In the genomic region with DNA sequence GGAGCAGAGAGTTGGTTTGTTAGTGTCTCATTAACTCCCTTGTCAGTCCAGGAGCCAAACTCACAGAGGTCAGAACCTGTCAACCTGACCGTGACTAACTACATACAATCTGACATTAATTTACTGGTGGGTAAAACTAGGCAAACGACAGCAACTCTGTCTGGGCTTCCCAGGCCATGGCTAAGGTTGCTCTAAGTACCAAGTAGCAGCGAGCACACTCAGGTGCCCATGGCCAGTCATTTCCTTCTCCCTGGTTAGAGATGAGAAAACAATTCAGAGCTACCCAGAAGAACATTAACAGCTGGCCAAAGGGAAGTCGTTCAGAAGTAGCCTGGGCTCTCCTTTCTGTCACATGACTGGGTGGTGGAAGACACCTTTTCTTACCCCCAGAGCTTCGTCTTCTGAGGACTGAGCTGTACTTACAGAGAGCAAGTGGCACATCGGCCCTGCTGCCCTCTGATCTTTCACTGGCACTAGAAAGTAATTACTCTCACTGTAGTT, we compare ENCODE assay signal across 8 mouse cellular contexts. TPM values are rescaled to one million over a fixed set of nuclear protein-coding genes. Genes with fewer than 3 reads are reported as not detected.
DNase-seq lines count a peak whose midpoint lies in the region; ATAC-seq and TF ChIP-seq lines count a peak whose summit lies in the region.

No protein-coding gene starts in this region.

- H3K4me3 ChIP-seq in erythroblast, embryonic 14.5 days (replicated peaks) = peak overlapping the region; percentile 89
- peak overlapping the region; percentile 91 for H3K4me3 ChIP-seq in brown adipose tissue, adult 24 weeks (ENCODE audit: insufficient read depth, low read depth, low read length)
- peak overlapping the region; percentile 96 for H3K4me3 ChIP-seq in intestine, embryonic 15.5 days (replicated peaks)
- H3K4me3 ChIP-seq in liver, postnatal 0 days (ENCODE audit: low read depth, low read length) = peak overlapping the region; percentile 88

- DNase-seq in liver, postnatal 0 days = no peak
- DNase-seq in yolk sac, embryonic 10.5 days (ENCODE audit: low spot score) = no peak
- no peak for DNase-seq in right cerebral cortex, adult 18-20 months
- DNase-seq in right cerebral cortex, postnatal 14 days = no peak

- H3K27ac ChIP-seq in brown adipose tissue, adult 24 weeks (replicated peaks; ENCODE audit: low read depth, low read length) = peak overlapping the region; percentile 32; the same call in 1 of the 2 replicates
- no peak overlapping the region for H3K27ac ChIP-seq in intestine, embryonic 15.5 days
- H3K27ac ChIP-seq in liver, postnatal 0 days (ENCODE audit: low read depth) = peak overlapping the region; percentile 99

- 19% methylated on average over 6 of the region's 6 CpGs for WGBS in intestine, embryonic 15.5 days
- 25% methylated on average over 6 of the region's 6 CpGs for WGBS in liver, postnatal 0 days (ENCODE audit: insufficient replicate concordance)

- peaks cover 88% of the 10 kb centered on the region for H3K4me1 ChIP-seq in erythroblast, embryonic 14.5 days (ENCODE audit: control insufficient read depth)
- H3K4me1 ChIP-seq in brown adipose tissue, adult 24 weeks (ENCODE audit: control insufficient read depth, insufficient read depth, insufficient read length, low read length) = peaks cover 34% of the 10 kb centered on the region
- H3K4me1 ChIP-seq in intestine, embryonic 15.5 days (replicated peaks) = peaks cover 43% of the 10 kb centered on the region
- peaks cover 65% of the 10 kb centered on the region for H3K4me1 ChIP-seq in liver, postnatal 0 days (ENCODE audit: insufficient read depth)

- no peak for TF ChIP-seq CTCF in liver, postnatal 0 days (IDR thresholded peaks at IDR 0.05; ENCODE audit: low read depth)

- peak overlapping the region; percentile 75 for H3K4me2 ChIP-seq in intestine, embryonic 15.5 days (replicated peaks)
- H3K4me2 ChIP-seq in liver, postnatal 0 days (ENCODE audit: low read depth, low read length) = peak overlapping the region; percentile 92

- no peaks in the 10 kb centered on the region for H3K9me3 ChIP-seq in erythroblast, embryonic 14.5 days (ENCODE audit: control insufficient read depth, low read length)
- no peaks in the 10 kb centered on the region for H3K9me3 ChIP-seq in intestine, embryonic 15.5 days
- H3K9me3 ChIP-seq in liver, postnatal 0 days (ENCODE audit: low read length) = no peaks in the 10 kb centered on the region

- peaks cover 52% of the 10 kb centered on the region for H3K36me3 ChIP-seq in erythroblast, embryonic 14.5 days (ENCODE audit: control insufficient read depth)
- no peaks in the 10 kb centered on the region for H3K36me3 ChIP-seq in intestine, embryonic 15.5 days
- H3K36me3 ChIP-seq in liver, postnatal 0 days (replicated peaks; ENCODE audit: insufficient read depth, low read length) = peaks cover 3% of the 10 kb centered on the region; the same call in 1 of the 2 replicates

- H3K27me3 ChIP-seq in erythroblast, embryonic 14.5 days (ENCODE audit: control insufficient read depth) = no peaks in the 10 kb centered on the region
- no peaks in the 10 kb centered on the region for H3K27me3 ChIP-seq in intestine, embryonic 15.5 days (replicated peaks)
- no peaks in the 10 kb centered on the region for H3K27me3 ChIP-seq in liver, postnatal 0 days (ENCODE audit: insufficient read depth, low read length)

- no peak for ATAC-seq in erythroblast, adult 5-6 weeks (replicated peaks; ENCODE audit: low FRiP score, poor library complexity, severe bottlenecking)
- ATAC-seq in intestine, embryonic 15.5 days = no peak
- ATAC-seq in liver, postnatal 0 days = no peak

- no peak for TF ChIP-seq EP300 in liver, postnatal 0 days (IDR thresholded peaks at IDR 0.05; ENCODE audit: low read depth)

- H3K9ac ChIP-seq in intestine, embryonic 15.5 days = peak overlapping the region; percentile 91
- peak overlapping the region; percentile 98 for H3K9ac ChIP-seq in liver, postnatal 0 days (replicated peaks)

RNA-seq across cellular contexts. Expression of a gene that starts 2.5 kb away (rescaled TPM):
- 1.8 and 2.5 TPM in 2 replicates for polyA plus RNA-seq in erythroblast, embryonic 14.5 days (2012)
- 6.0 and 6.7 TPM in 2 replicates for total RNA-seq in erythroblast, adult 5-6 weeks (2015; ENCODE audit: low replicate concordance)
- total RNA-seq in erythroblast, adult 5-6 weeks (2017; ENCODE audit: low replicate concordance) = 9.1 and 9.2 TPM in 2 replicates
- polyA plus RNA-seq in brown adipose tissue, adult 24 weeks (2012; ENCODE audit: insufficient read depth, insufficient read length, missing spikeins) = 25.5 and 29.5 TPM in 2 replicates
- 18.7 and 19.4 TPM in 2 replicates for polyA plus RNA-seq in intestine, embryonic 15.5 days (2015; fragmentation: Nextera tagmentation; extraction: Ambion mirVana)
- 13.3 and 13.9 TPM in 2 replicates for polyA plus RNA-seq in liver, postnatal 0 days (2015; fragmentation: Nextera tagmentation; extraction: Ambion mirVana)

RNA-seq across cellular contexts. Expression of a gene that starts 5.5 kb away (rescaled TPM):
- polyA plus RNA-seq in erythroblast, embryonic 14.5 days (2012) = 21.9 and 23.6 TPM in 2 replicates
- total RNA-seq in erythroblast, adult 5-6 weeks (2015; ENCODE audit: low replicate concordance) = 14.4 and 35.2 TPM in 2 replicates
- 23.6 and 31.2 TPM in 2 replicates for total RNA-seq in erythroblast, adult 5-6 weeks (2017; ENCODE audit: low replicate concordance)
- polyA plus RNA-seq in brown adipose tissue, adult 24 weeks (2012; ENCODE audit: insufficient read depth, insufficient read length, missing spikeins) = 15.3 and 15.4 TPM in 2 replicates
- 27.4 and 29.9 TPM in 2 replicates for polyA plus RNA-seq in intestine, embryonic 15.5 days (2015; fragmentation: Nextera tagmentation; extraction: Ambion mirVana)
- 14.8 and 16.8 TPM in 2 replicates for polyA plus RNA-seq in liver, postnatal 0 days (2015; fragmentation: Nextera tagmentation; extraction: Ambion mirVana)

RNA-seq across cellular contexts. Expression of a gene that starts 14.5 kb away (rescaled TPM):
- polyA plus RNA-seq in erythroblast, embryonic 14.5 days (2012) = 12.2 and 13.5 TPM in 2 replicates
- total RNA-seq in erythroblast, adult 5-6 weeks (2015; ENCODE audit: low replicate concordance) = 40.9 and 49.3 TPM in 2 replicates
- total RNA-seq in erythroblast, adult 5-6 weeks (2017; ENCODE audit: low replicate concordance) = 26.8 and 57.8 TPM in 2 replicates
- 185 and 193 TPM in 2 replicates for polyA plus RNA-seq in brown adipose tissue, adult 24 weeks (2012; ENCODE audit: insufficient read depth, insufficient read length, missing spikeins)
- 261 and 272 TPM in 2 replicates for polyA plus RNA-seq in intestine, embryonic 15.5 days (2015; fragmentation: Nextera tagmentation; extraction: Ambion mirVana)
- 123 and 126 TPM in 2 replicates for polyA plus RNA-seq in liver, postnatal 0 days (2015; fragmentation: Nextera tagmentation; extraction: Ambion mirVana)

RNA-seq across cellular contexts. Expression of a gene that starts 26.2 kb away (rescaled TPM):
- polyA plus RNA-seq in erythroblast, embryonic 14.5 days (2012) = 5.9 and 7.1 TPM in 2 replicates
- 0.77 and 4.4 TPM in 2 replicates for total RNA-seq in erythroblast, adult 5-6 weeks (2015; ENCODE audit: low replicate concordance)
- 5.3 and 16.6 TPM in 2 replicates for total RNA-seq in erythroblast, adult 5-6 weeks (2017; ENCODE audit: low replicate concordance)
- 13.9 and 16.3 TPM in 2 replicates for polyA plus RNA-seq in brown adipose tissue, adult 24 weeks (2012; ENCODE audit: insufficient read depth, insufficient read length, missing spikeins)
- polyA plus RNA-seq in intestine, embryonic 15.5 days (2015; fragmentation: Nextera tagmentation; extraction: Ambion mirVana) = 37.6 and 39.0 TPM in 2 replicates
- 8.5 and 8.8 TPM in 2 replicates for polyA plus RNA-seq in liver, postnatal 0 days (2015; fragmentation: Nextera tagmentation; extraction: Ambion mirVana)

RNA-seq across cellular contexts. Expression of a gene that starts 26.4 kb away (rescaled TPM):
- polyA plus RNA-seq in erythroblast, embryonic 14.5 days (2012) = not detected in 2 replicates
- 3.3 and 3.5 TPM in 2 replicates for total RNA-seq in erythroblast, adult 5-6 weeks (2015; ENCODE audit: low replicate concordance)
- total RNA-seq in erythroblast, adult 5-6 weeks (2017; ENCODE audit: low replicate concordance) = 0.70 and 5.0 TPM in 2 replicates
- polyA plus RNA-seq in brown adipose tissue, adult 24 weeks (2012; ENCODE audit: insufficient read depth, insufficient read length, missing spikeins) = 0.32 and 0.58 TPM in 2 replicates
- polyA plus RNA-seq in intestine, embryonic 15.5 days (2015; fragmentation: Nextera tagmentation; extraction: Ambion mirVana) = 0.74 and 0.90 TPM in 2 replicates
- polyA plus RNA-seq in liver, postnatal 0 days (2015; fragmentation: Nextera tagmentation; extraction: Ambion mirVana) = 0.13 and 0.18 TPM in 2 replicates
